Mouse (Mus musculus): ENCODE results near the gene Sap30bp.

DNA sequence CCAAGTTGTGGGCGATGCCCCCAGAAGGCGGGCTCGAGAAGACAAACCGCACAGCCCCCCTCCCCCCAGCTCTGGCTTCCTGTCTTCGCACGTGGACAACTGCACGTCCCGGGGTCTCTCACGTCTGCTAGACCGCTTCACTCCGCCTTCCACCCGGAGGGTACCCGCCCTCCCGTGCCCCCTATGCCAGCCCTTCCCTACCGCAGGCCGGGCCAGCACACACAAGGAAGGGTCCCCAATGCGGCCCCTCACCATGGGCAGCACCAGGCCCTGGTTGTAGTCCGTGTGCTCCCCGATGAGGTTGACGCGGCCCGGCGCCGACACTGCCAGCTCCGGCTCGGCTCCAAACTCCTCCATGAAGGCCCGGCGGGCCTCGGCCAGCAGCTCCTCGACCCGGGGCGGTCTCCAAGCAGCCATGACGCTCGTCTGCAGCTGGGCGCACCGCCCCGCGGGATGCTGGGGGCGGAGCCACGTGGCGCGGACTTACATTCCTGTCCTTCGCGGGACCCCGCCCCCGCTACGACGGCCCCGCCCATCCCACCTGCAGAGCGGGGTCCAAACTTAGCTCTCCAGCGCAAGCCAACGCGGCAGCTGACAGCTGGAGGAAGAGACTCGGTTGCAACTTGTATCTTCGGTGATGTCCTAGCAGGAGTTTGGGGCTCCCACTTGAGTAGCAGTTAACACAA is 79.3 kb downstream of the Sap30bp start, which contains the start of gene Galk1:
- TF ChIP-seq MXI1 (IDR thresholded peaks at IDR 0.05; ENCODE audit: low read depth, low read length) = peak; percentile 96
- TF ChIP-seq POLR2A (IDR thresholded peaks at IDR 0.05; ENCODE audit: low read depth, low read length) = peak; percentile 88
- no peak for TF ChIP-seq CTCF (conservative IDR thresholded peaks at IDR 0.05 in 1 of 2, IDR thresholded peaks at IDR 0.05 in 1 of 2; ENCODE audit: low read depth in 2 of 2, low read length in 2 of 2)
